Mouse (Mus musculus): Measurements from ENCODE around the gene Creld1.

DNA sequence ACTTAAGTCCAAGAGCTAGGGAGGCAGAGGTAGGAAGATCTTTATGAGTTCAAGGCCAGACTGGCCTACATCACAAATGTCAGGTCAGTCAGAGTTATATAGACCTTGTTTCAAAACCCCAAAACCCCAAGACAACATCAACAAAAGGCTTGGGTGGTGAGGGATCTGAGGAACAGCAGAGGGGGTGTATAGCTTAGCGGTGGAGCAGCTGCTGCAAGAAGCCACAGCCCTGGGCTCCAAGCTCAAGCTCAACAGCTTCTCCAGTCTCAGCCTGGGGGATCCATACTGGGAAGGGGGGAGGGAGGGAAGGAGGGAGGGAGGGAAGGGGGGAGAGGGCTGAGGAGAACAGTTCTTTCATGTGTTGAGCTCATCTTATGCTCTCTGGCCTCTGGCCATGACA is 22.6 kb downstream of the Creld1 start:
- no peak for TF ChIP-seq CTCF (IDR thresholded peaks at IDR 0.05; ENCODE audit: low read depth)
- no peak for TF ChIP-seq EP300 (IDR thresholded peaks at IDR 0.05; ENCODE audit: low read depth)
